Comparison of ENCODE assay signal across 13 mouse cellular contexts in genomic region chr7:89296941-89297340, GRCm38 (mm10).
"Had no signal": no experiment of that assay in that cellular context is flagged by ENCODE, and none has a peak within 500 bp of the region (broad histone marks: within the 10 kb centered on the region; RNA-seq: fewer than 3 reads in every experiment).

No protein-coding gene starts in this region.

- H3K9ac ChIP-seq: liver, embryonic 15.5 days; midbrain, embryonic 12.5 days; neural tube, embryonic 13.5 days had no signal

- H3K4me2 ChIP-seq: liver, embryonic 11.5 days; liver, embryonic 15.5 days; midbrain, embryonic 12.5 days; neural tube, embryonic 13.5 days had no signal

- H3K27ac ChIP-seq: limb, embryonic 10.5 days; liver, embryonic 15.5 days; macrophage; midbrain, embryonic 12.5 days; neural tube, embryonic 13.5 days had no signal

- H3K4me3 ChIP-seq: limb, embryonic 10.5 days; liver, embryonic 15.5 days; midbrain, embryonic 12.5 days; neural tube, embryonic 13.5 days had no signal

- H3K4me1 ChIP-seq: limb, embryonic 10.5 days; midbrain, embryonic 12.5 days; neural tube, embryonic 13.5 days had no signal

- ATAC-seq: midbrain, embryonic 16.5 days had no signal

- DNase-seq: kidney, postnatal 10 days; kidney, postnatal 4 days; lung, adult 2 months; lung, postnatal 10 days; right cerebral cortex, postnatal 25 days; thymus, postnatal 4 days had no signal

- H3K9me3 ChIP-seq: limb, embryonic 10.5 days; liver, embryonic 15.5 days; midbrain, embryonic 12.5 days; neural tube, embryonic 13.5 days had no signal

- H3K36me3 ChIP-seq: liver, embryonic 15.5 days had no signal

- H3K27me3 ChIP-seq: liver, embryonic 15.5 days; midbrain, embryonic 12.5 days; neural tube, embryonic 13.5 days had no signal
